Mouse (Mus musculus) thymus, postnatal 36 days (tissue): ENCODE measurements around the gene Olfr703.

Experiments
- DNase-seq, 2 experiments: peaks; one replicate each; pipeline ENCODE4 v3.0.0; 2022; ENCODE audit warnings: mixed read lengths in 2 of 2

The Olfr703 gene

GRCm38 (mm10) chr7:106843060-106843459 lies at the start of gene Olfr703:
Gene Olfr703, plus strand, starts transcription at chr7:106843360.
- no peak for DNase-seq

DNA sequence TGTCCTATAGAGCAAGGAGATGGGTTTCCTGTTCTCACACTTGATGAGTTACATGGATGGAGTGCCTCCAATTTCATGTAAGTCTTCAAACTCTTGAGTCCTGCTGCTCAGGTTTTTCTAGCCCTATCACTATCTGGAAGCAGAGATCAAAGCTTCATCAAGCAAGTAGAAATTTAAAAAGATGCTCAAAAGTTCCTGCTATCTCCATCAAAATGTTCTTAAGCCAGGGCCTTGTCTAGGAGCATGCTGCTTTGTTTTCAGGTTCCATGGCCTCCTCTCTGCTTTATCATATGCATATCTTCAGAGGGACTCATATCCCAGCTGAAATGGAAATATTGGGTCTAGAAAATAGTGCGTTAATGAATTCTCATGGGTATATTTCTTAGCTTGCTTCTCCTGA lies 34.4 kb upstream of the Olfr703 start, which contains the start of gene Olfr700:
Gene Olfr700, minus strand, starts transcription at position 101 of the 400 bp plus-strand sequence.
- DNase-seq = no peak

DNA sequence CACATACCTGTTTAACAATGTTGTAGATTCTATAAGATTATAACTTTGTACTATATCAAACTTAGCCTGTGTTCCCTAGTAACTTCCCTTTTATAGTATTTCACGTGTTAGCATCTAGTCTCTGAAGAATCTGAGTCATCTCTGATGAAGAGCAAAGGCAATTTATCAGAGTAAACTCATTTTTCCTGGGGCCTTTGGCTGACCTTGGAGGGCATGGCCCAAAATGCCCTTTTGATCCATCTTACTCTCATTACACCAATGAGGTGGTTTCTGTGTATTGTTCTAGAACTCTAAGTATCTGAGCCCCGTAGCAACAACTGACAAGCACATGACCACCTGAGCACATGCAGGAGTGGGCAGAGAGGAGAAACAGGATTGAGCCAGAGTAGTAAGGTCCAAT lies 29.3 kb upstream of the Olfr703 start, which contains the start of gene Olfr701:
Gene Olfr701, plus strand, starts transcription at position 301 of the 400 bp plus-strand sequence.
- DNase-seq = no peak

GRCm38 (mm10) chr7:106815775-106816174 lies 27.4 kb upstream of the Olfr703 start:
- DNase-seq = no peak

DNA sequence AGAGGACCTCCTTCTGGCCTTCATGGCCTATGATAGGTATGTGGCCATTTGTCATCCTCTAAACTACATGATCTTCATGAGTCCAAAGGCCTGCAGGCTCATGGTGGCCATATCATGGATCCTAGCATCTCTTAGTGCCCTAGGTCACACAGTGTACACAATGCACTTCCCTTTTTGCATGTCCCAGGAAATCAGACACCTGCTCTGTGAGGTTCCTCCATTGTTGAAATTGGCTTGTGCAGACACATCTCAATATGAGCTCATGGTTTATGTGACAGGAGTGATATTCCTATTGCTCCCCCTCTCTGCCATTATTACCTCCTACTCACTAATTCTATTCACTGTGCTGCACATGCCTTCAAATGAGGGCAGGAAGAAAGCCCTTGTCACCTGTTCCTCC lies 24.7 kb upstream of the Olfr703 start:
- no peak for DNase-seq

DNA sequence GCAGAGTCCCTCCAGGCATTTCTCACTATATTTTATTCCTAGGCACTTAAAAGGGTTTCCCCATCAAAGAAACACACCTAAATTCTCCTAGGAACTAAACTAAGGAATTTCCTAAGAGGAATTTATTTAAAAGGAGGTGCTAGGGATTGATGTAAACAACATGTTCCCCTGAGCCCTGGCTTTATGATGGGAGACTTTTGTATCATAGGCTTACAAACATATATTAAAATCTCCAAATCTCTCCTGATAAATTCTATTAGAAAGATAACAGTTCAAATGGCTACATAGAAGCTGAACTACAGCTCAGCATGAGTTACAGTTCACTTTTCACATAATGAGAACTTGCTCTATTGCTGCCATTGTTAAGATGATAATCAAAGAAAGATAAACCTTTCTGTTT lies 9.4 kb upstream of the Olfr703 start, which contains the start of gene Olfr702:
Gene Olfr702, minus strand, starts transcription at position 101 of the 400 bp plus-strand sequence.
- DNase-seq = no peak

DNA sequence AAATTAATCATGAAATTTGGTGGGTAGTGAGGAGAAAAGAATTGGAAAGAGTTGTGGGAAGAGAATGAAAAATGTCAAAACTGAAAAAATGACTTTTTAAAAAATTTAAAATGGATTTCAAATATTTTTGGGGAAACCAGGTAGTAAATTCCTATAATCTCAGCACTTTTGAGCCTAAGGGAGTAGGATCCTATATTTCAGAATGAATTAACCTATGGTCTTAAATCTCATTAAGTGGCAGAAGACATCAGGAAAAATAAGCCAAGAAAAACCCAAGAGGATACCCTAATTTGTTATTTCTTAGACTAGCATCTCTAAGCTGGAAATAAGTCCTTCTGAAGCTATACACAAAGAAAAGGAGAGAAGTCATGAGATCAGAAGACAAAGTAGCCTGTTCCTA lies 19.7 kb downstream of the Olfr703 start, which contains the start of gene Olfr704:
Gene Olfr704, plus strand, starts transcription at position 301 of the 400 bp plus-strand sequence.
- no peak for DNase-seq

DNA sequence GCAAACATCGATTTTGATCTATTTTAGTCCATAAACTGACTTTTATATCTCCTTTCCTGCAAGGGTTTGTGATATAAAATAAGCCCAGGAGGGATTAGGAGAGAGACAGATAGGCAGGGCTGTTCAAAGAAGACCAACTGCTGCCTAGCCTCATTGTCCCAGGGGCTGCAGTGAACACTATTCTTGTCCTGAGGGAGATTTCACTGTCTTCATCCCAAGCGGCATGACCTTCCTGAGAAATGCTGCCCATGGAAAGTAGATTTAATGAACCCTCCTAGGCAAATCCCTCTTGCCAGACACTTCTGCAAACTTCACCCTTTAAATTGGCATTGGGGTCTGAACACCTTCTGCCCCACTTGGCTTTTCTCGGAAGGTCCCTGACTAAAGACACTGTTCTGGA lies 33.6 kb downstream of the Olfr703 start, which contains the start of gene Olfr705:
Gene Olfr705, minus strand, starts transcription at position 101 of the 400 bp plus-strand sequence.
- DNase-seq = no peak

- no peak for DNase-seq
Measured at GRCm38 (mm10) chr7:106888062-106888461, 44.9 kb downstream of the Olfr703 start, which contains the start of gene Olfr706. Gene Olfr706, minus strand, starts transcription at chr7:106888162.
